Mouse (Mus musculus): ENCODE measurements around the gene Efcab11.

DNA sequence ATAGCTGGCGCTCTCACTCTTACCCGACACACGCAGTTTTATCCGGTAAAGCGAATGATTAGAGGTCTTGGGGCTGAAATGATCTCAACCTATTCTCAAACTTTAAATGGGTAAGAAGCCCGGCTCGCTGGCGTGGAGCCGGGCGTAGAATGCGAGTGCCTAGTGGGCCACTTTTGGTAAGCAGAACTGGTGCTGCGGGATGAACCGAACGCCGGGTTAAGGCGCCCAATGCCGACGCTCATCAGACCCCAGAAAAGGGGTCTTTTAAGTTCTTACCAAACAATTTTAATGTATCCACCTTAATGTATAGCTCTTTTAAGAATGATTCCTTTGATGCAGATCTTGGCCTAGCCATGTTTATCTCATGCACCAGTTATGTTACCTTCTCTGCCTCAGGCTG lies 238.8 kb downstream of the Efcab11 start:
- TF ChIP-seq MAX (IDR thresholded peaks at IDR 0.05; ENCODE audit: low read length) (no peak), POLR2A (IDR thresholded peaks at IDR 0.05; ENCODE audit: low read depth, low read length) (no peak), MXI1 (IDR thresholded peaks at IDR 0.05; ENCODE audit: low read depth, low read length) (no peak), CTCF (conservative IDR thresholded peaks at IDR 0.05 in 1 of 2, IDR thresholded peaks at IDR 0.05 in 1 of 2; ENCODE audit: low read depth in 2 of 2, low read length in 2 of 2) (no peak), MYC (IDR thresholded peaks at IDR 0.05; ENCODE audit: low read depth, low read length) (no peak), CHD2 (IDR thresholded peaks at IDR 0.05; ENCODE audit: low read length) (no peak)
